Mouse (Mus musculus) thymus, postnatal 14 days (tissue): ENCODE results near the gene Mdm2.
"Not testable (repeated sequence)": the region's sequence is repeated elsewhere in the genome, so short reads cannot be mapped to it uniquely, and the experiment has no call there.

Experiments
- DNase-seq: peaks from one replicate; pipeline ENCODE4 v3.0.0; 2021

Mdm2 gene

DNA sequence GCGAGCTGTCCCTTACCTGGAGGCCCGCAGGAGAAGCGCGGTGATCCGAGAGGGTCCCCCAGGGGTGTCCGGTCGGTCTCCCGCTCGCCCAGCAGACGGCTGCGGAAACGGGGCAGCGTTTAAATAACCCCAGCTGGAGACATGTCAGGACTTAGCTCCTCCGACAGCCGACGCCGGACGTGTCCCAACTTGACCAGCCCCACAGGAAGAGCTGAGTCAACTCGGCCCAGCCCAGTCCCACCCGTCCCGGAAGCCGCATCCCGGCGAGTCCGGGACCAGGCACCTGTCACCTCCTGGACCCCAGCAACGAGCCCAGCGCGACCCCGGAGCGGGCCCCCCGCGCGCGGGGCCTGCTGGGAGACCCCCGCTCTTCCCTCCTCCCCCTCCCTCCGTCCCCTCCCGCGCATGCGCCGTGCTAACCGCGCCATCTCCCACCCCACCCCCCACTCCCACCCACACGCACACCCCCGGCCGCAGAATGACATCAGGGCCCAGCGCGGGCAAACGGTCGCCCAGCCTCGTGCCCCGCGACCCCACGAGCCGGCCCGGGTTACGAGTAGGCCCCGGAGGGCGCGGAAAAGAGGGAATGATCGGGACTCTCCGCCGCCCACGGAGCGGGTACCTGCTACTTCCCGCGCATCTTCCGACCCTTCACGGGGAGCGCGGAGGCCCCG lies 491 bp downstream of the Mdm2 start:
- peak; percentile 87 for DNase-seq

DNA sequence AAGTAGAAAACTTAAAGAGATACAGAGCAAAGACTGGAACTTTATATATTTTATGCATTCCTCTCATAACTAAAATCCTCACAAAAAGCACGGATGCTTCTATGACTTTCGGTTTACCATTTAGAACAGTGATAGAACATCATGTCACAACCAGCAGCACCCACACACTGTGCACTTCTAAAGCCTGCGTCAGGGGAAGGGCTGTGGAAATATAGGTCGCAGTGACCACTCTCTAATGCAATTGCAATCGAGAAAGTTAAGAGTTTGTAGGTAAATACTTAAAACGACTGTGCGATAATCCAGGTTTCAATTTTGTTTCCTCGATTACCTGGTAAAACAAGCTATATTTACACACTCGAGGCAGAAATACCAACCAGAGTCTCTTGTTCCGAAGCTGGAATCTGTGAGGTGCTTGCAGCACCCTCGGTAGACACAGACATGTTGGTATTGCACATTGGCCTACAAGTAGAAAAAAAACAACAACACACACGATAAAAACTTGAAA lies 1.2 kb downstream of the Mdm2 start:
- DNase-seq: no peak

DNA sequence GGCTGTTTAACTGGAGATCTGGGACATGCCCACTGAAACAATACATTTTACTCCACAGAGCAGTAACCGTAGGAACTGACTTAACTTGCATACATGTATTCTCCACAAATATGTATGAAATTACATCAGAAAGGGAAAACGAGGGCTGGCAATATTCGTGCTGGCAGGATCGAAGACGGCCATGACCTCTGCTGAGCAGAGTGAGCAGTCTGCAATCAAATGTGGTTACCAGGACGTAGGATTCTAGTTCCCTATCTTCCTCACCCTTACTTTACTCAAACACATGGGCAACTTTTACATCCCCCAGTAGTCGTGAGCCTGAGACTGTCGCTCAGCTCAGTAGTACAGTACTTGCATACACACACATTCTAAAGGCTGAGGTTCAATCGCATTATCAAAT lies 1.7 kb downstream of the Mdm2 start:
- DNase-seq: no peak

DNA sequence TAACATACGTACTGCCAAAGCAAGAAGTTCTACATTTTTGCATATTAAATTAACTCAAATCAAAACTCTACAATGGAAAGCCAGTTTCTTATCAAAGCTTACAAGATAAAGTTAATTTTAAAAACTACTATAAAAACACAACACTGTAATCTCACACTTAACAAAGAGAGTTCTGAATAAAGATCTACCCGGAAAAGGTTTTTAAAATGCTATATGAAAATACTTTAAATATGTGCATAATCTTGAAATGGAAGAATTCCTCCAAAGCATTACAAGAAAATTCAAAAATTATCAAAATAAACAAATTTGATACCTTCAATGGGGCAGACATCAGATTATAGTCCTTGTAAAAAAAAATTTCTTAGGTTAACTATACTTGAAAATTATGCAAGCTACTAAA lies 2.2 kb downstream of the Mdm2 start:
- DNase-seq: no peak

DNA sequence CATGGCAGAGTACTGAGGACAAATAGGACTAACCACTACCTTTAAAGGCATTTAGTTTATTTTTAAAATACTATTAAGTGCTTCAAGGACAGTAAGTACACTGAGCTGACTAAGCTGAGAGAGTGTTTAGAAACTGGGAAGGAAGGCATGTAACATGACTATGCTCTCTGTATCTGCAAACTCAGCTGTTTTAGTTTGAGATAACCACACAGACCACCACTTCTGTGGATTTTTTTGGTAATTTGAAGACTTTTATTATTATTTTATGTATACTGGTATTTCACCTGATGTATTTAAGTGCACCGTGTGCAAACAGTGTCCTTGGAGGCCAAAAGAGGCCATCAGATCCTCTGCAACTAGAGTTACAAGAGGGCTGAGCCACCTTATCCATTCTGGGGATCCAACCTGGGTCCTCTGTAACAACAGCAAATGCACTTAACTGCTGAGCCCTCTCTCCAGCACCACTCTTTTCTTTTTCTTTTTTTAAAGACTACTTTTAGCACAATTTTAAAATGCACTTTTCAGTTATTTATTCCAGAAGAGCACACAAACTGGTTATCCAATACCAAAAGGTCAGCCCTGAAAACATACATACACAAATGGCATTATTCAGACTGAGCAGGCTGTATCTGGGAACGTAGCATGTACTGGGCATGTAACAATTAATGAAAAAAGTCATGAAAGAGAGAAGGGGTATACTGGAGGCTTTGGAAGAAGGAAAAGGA lies 3.3 kb downstream of the Mdm2 start:
- no peak for DNase-seq

DNA sequence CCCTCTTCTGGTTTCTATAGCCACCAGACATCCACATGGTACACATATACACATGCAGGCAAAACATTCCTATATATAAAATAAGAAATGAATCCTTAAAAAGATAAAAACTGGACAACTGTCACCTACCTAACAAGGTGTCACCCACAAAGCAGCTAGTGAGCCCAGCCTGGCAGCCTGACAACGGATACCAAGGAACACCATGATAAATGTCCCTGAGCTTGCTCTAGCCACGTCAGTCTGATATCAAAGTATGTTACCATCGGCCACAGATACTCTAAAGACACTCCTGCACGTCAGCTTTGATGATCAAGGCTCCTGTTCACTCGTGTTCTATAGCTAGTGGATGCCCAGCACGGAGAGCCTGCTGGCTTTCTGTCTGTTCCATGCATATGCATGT lies 4.1 kb downstream of the Mdm2 start:
- no peak for DNase-seq

DNA sequence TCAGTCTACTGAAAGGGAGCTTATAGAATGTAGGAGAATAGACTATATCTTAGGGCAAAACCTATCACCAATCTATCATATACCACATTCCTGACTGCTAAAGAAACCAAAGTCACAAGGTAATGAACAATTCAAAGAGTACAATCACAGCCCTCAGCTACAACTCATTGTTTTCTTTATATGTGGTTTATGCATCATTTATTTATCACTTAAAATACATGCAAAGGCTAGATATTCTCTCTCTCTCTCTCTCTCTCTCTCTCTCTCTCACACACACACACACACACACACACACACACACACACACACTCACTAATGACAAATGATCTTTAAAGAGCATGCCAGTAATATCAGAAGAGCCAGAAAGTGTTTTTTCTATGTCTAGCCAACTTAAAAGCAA lies 4.8 kb downstream of the Mdm2 start:
- no peak for DNase-seq

DNA sequence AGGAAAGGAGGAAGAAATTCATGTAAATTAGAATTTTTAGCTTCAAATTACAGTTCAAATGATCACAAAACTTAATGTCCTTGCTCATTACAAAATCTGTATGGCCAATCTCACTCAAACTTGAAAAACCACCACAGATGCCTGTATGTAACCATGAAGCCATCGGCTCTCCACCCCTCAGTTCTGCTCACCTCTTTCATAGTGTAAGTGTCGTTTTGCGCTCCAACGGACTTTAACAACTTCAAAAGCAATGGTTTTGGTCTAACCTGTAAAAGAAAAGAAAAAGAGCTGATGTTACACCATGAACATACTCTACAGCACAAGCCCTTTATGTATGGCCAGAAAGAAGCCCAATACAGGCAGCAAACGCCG lies 5.6 kb downstream of the Mdm2 start:
- DNase-seq: no peak

DNA sequence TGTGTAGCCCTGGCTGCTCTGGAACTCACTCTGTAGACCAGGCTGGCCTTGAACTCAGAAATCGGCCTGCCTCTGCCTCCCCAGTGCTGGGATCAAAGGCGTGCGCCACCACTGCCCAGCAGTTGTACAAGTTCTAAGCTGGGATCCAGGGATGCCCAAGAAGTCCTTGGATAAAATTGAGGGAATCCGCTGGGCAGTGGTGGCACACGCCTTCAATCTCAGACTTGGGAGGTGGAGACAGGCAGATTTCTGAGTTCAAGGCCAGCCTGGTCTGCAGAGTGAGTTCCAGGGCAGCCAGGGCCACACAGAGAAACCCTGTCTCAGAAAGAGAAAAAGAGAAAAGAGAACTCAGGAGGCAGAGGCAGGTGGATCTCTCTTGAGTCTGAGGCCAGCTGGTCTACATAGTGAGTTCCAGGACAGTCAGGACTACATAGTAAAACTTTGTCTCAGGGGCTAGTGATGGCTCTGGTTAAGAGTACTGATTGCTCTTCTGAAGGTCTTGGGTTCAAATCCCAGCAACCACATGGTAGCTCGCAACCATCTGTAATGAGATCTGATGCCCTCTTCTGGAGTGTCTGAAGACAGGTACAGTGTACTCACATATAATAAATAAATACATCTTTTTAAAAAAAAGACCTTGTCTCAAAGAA lies 6.1 kb downstream of the Mdm2 start:
- DNase-seq: not testable (repeated sequence)

DNA sequence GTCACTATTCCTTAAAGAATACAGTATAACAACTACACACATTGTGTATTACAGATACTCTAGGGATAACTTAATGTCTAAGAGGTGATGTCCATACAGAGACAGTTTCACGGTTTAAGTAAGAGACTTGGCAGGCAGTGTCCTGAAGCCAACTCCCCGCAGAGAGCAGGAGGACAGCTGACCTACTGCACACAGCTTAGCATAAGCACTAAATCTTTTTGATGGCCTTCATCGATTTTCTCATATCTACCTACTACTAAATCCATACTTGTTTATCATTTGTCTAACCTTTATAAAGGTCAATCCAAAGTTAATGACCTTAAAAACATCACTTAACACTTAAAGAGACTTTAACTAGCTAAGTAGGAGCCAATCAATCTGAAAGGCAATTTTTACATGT lies 7.1 kb downstream of the Mdm2 start:
- no peak for DNase-seq

DNA sequence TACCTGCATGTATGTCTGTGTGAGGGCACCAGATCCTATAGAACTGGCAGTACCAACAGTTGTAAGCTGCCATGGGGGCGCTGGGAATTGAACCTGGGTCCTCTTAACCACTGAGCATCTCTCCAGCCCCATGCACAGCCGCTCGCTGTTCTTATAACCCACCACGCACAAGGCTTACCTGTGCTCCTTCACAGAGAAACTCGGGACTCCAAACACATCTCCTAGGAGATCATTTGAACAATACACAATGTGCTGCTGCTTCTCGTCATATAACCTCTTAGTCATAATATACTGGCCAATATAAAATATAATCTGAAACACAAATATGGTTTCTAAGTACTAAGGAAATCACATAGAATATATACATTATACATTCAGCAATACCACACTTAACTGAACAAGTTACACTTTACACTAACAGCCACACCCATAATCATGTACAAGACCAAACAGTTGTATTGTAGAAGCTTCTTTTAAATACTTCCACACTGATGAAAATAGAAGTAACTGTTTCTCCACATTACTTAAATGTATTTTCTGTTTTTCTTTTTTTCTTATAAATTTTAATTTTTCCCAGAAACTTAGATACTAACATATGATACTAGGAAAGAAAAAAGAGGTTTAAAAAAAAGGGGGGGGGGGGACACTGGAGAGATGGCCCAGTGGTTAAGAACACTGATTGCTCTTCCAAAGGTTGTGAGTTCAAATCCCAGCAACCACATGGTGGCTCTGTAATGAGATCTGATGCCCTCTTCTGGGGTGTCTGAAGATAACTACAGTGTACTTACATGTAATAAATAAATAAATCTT lies 8.3 kb downstream of the Mdm2 start:
- no peak for DNase-seq

DNA sequence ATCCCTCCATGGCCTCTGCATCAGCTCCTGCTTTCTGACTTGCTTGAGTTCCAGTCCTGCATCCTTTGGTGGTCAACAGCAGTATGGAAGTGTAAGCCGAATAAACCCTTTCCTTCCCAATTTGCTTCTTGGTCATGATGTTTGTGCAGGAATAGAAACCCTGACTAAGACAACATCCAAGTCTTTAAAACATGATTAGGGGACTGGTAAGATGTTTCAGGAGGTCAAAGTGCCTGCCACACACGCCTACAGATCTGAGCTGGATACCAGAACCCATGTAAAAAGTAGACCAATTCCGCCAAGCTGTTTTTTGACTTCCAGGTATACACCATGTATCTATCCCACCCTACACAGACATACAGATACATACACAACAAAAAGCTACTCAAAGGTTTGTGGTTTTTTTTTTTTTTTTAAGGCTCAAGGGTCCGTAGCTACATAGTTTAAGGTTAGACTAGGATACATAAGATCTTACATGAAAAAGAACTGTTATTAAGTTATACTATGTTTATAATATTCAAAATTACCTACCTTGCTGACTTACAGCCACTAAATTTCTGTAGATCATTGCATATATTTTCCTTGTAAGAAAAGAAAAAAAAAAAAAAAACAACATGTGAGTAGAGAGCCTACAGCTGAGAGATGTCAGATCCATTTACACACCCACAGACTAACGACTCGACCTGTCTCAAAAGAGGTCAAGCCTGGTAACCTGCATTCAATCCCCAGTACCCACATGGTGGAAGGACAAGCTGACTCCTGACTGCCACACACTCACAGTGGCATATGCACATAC lies 9.3 kb downstream of the Mdm2 start:
- DNase-seq: no peak

DNA sequence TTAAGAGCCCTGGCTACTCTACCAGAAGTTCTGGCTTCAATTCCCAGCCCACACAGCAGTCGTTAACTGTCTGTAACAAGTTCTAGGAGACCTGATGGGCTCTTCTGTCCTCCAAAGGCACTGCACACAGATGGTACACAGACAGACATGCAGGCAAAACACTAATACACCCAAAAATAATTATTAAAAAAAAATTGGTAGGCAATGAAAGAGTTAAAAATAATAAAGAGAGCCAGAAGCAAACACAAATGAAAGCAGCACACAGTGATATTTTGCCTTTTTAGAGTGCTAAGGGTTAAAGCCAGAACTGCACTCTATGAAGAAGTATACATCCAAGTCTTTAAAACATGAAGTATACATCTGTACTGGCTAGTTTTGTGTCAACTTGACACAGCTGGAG lies 10.1 kb downstream of the Mdm2 start:
- DNase-seq: no peak

DNA sequence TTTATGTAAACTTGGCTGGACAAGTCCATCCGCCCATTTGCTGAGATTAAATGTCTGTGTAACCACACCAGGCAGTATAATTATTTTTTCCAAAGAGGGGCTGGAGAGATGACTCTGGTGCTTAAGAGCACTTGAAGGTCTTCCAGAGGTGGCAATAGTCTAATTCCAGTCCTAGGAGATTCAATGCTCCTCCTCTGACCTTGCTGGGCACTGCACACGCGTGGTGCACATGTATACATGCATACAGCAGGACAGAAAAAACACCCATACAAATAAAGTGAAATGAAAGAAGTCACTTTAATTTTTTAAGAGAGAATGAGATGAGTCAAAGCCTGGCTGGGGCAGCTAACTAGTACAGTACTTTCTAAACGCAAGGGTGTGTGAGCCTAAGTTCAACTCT lies 10.6 kb downstream of the Mdm2 start:
- DNase-seq: no peak

DNA sequence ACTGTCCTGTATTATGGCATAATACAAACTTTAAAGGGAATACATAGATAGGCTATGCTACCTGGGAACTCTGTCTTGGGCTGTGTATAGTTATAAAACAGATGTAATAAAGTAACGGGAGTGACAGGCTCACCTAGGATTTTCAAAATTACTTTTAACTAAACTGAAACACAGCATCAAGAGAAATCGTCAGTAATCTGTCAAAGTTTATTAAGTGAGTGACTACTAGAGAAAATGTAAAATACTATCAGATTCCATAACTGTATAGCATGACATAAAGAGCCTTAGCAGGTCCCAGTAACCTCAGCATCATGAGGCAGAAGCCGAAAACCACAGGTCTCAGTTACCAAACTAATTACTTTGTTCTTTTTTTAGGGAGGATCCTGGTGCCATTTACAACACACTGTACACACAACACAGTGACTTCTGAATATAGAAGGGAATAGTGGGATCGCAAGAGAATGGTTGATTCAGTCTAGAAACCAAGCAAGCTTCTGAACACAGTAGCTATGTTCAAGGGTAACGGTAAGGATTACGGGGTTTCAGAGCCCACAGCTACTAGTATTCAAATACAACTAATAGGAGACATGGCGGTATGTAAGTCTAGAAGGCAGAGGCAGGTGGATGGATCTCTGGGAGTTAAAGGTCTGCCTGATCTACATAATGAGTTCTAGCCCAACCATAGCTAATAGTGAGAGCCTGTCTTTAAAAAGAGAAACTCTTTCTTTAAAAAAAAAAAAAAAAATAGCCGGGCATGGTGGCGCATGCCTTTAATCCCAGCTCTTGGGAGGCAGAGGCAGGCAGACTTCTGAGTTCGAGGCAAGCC lies 12.0 kb downstream of the Mdm2 start:
- DNase-seq: no peak

DNA sequence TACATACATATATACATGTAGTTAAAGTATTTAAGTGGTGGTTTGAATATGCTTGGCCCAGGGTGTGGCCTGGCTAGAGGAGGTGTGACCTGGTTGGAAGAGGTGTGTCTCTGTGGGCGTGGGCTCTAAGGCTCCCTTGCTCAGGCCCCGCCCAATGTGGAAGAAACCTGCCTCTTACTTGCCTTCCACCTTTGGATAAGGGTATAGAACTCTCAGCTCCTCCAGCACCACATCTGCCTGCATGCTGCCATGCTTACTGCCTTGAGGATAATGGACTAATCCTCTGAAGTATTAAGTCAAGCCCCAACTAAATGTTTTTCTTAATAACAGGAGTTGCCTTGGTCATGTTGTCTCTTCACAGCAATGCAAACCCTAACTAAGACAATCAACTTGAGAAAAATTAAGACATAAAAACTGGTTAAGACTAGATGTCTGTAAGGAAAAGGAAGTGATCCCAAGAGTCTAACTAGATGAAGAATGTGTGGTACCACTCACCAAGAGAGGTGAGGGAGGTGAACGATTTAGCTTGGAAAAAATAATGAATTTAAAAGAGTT lies 12.9 kb downstream of the Mdm2 start:
- DNase-seq: no peak

DNA sequence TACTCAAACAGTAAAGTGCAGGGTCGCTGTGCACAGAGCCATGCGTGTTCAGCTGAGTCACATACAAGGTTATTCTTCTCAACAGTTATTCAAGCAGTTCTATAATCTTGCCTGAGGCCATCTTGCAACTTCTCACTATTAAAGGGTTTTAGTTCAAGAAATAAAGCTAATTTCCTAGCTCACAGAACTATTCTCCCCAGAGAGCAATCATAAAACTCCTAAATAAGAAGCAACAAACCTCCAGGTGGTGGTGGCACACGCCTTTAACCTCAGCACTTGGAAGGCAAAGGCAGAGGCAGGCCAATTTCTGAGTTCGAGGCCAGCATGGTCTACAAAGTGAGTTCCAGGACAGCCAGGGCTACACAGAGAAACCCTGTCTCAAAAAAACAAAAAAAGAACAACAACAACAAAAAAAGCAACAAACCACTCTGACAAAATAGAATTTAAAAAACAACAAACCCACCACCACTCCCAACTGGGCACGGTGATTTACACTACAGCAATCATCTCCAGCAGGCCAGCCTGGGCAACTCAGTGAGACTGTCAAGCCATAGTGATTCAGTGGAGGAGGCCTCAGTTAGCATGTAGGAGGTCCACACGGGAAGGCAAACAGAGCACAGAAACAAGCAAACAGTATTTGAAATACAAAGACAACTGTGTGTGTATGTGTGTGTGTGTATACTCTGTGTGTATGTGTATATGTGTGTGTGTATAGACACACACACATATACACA lies 13.6 kb downstream of the Mdm2 start:
- DNase-seq: no peak

DNA sequence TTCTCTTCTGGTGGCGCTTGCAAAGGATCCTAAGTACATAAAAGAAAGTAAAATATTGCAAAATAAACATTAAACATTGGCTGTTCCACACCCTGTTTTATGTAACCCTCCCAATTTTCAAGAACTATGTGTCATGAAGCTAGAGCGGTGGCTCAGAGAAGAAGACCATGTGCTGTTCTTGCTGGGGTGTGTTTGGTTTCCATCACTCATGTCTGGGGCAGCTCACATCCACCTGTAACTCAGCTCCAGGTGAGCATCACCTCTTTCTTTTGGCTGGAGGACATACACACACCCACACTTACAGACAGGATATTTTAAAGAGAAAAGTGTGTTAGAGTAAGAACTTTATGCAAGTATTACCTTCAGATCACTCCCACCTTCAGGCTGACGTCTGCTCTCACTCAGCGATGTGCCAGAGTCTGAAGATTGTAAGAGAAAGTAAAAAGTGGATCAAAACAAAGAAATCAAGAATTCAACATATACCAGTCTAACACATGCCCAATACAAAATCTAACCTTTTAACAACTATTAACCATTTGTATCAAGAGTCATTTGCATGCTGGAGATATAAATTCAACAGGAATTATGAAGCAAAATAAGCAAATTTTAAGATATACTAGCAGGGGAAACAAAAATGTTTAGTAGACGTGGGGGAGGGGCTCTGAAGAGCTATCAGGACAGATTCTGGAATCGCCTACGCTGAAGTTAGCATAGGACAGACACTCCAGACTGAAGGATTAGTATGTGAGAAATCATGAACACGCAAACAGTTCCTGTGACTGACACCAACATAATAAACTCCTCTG lies 14.3 kb downstream of the Mdm2 start:
- DNase-seq: no peak

DNA sequence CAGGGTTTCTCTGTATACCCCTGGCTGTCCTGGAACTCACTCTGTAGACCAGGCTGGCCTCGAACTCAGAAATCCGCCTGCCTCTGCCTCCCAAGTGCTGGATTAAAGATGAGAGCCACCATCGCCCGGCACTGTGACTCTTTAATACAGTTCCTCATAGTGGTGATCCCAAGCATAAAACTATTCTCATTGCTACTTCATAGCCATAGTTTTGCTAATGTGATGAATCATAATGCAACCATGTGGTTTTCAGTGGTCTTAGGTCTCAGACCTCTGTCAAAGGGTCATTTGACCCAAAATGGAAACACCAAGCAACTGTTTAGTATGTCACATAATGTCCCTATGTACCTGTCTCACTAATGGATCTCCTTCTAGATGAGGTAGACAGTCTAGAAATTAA lies 15.0 kb downstream of the Mdm2 start:
- no peak for DNase-seq

DNA sequence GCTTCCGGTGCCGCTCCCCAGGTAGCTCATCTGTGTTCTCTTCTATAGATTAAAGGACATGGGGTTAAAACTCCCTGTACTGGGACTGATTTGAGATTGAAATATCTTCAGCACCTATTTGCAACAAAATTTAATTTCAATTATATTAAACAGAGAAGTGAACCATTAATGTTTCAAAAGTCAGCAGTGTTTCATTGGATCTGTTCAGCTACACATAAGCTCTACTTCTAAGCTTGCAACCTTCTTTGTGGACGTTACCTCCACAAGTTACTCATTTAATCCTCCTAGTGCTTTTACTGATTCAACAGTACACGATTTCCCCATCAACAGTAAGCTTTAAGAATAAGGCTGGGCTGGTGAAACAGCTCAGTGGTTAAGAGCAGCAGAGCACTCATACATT lies 15.5 kb downstream of the Mdm2 start:
- no peak for DNase-seq
